Mouse (Mus musculus): ENCODE results near the gene Micu1. TPM values are rescaled to one million over a fixed set of nuclear protein-coding genes. Genes with fewer than 3 reads are reported as not detected.

The Micu1 gene
- total RNA-seq, 1 experiment: 23.6 TPM

DNA sequence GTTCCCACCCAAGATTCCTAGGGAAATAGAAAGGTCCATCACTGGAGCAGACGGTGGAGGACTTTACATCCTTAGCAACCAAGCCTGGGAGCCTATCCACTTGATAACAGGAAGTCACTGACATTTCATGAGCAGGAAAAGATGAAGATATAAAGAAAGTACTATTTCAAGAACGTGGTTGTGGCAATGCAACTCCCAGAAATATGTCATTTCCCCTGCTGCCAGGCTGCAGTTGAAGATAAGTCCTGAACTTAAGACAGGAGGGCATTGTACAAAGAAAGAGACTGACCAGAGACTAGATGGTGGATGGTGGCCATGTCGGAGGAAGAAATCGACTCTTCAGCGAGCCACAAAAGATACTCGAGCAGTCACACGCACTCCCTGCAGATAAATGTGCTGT is 129.7 kb downstream of the Micu1 start:
- H3K4me3 ChIP-seq (ENCODE audit: insufficient read depth in 1 of 2, low read depth in 1 of 2, low read length in 2 of 2, poor library complexity in 1 of 2, severe bottlenecking in 1 of 2): no peak overlapping the region
- no peak overlapping the region for H3K9ac ChIP-seq (ENCODE audit: insufficient read depth, low read depth, low read length, poor library complexity, severe bottlenecking)
- no peaks in the 10 kb centered on the region for H3K9me3 ChIP-seq (ENCODE audit: control insufficient read depth, insufficient read depth, low read depth, low read length)
- in situ Hi-C loops (cut with MboI; ENCODE audit: low sequenced_read_pairs in 2 of 2, unreplicated experiment in 2 of 2): no loop called here
- no peak overlapping the region for H3K27ac ChIP-seq (ENCODE audit: insufficient read depth, low read depth, low read length, poor library complexity, severe bottlenecking)
- TF ChIP-seq ZNF384 (IDR thresholded peaks at IDR 0.05; ENCODE audit: low read depth, low read length) (no peak), MAFK (IDR thresholded peaks at IDR 0.05; ENCODE audit: insufficient read depth, low read depth, low read length) (no peak), ZC3H11A (IDR thresholded peaks at IDR 0.05; ENCODE audit: borderline replicate concordance, low read depth, low read length) (no peak), CHD2 (IDR thresholded peaks at IDR 0.05; ENCODE audit: low read depth, low read length) (no peak), HCFC1 (IDR thresholded peaks at IDR 0.05; ENCODE audit: borderline replicate concordance, insufficient read depth, low read length) (no peak)
- DNase-seq (ENCODE audit: low read depth, low spot score): no peak
- H3K36me3 ChIP-seq (ENCODE audit: control insufficient read depth, insufficient read depth, low read length, poor library complexity, severe bottlenecking): peaks cover 5% of the 10 kb centered on the region; the same call in 1 of the 2 replicates
- H3K4me1 ChIP-seq (ENCODE audit: control insufficient read depth in 2 of 2, insufficient read depth in 2 of 2, low read length in 2 of 2, poor library complexity in 1 of 2): no peaks in the 10 kb centered on the region

DNA sequence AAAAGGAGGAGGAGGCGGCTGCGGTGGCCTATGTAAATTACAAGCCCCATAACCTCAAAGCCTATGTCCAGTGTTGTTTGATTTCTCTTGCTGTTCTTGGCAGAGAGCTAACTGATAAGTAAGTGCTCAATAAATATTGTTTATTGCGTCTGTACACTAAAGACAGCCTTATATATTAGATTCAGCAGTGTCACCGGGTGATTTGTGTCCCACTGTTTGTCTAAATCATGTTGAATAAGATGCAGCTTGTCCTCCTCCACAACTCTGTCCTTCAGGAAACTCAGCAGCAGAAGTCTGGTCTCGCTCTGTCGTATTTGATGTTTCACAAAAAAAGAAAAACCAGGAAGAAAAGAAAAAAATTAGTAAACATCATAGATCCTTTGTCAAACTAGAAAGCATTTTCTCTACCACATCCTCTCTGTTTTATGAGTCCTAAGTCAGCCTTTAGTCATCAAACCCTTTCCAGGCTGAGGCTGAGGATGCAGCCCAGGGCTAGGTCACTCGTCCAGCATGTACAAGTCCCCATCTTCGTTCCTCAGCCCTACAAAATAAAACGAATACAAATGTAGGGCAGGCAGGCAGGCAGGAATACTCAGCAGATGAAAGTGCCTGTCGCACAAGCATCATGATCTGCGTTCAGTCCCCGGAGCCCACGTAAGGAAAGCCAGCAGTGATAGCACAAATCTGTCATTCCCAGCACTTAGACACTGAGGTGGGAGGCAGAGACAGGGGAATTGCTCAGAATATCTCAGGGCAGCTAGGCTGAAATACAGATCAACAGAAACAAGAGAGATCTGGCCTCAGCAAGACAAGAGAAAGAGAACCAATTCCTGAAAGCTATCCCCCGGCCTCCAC is 133.3 kb downstream of the Micu1 start:
- no peak for DNase-seq (ENCODE audit: low read depth, low spot score)
- no peaks in the 10 kb centered on the region for H3K4me1 ChIP-seq (ENCODE audit: control insufficient read depth in 2 of 2, insufficient read depth in 2 of 2, low read length in 2 of 2, poor library complexity in 1 of 2)
- in situ Hi-C loops (cut with MboI; ENCODE audit: low sequenced_read_pairs in 2 of 2, unreplicated experiment in 2 of 2): no loop called here
- no peak overlapping the region for H3K4me3 ChIP-seq (ENCODE audit: insufficient read depth in 1 of 2, low read depth in 1 of 2, low read length in 2 of 2, poor library complexity in 1 of 2, severe bottlenecking in 1 of 2)
- H3K36me3 ChIP-seq (ENCODE audit: control insufficient read depth, insufficient read depth, low read length, poor library complexity, severe bottlenecking): no peaks in the 10 kb centered on the region
- H3K9ac ChIP-seq (ENCODE audit: insufficient read depth, low read depth, low read length, poor library complexity, severe bottlenecking): no peak overlapping the region
- TF ChIP-seq CHD2 (IDR thresholded peaks at IDR 0.05; ENCODE audit: low read depth, low read length) (no peak), HCFC1 (IDR thresholded peaks at IDR 0.05; ENCODE audit: borderline replicate concordance, insufficient read depth, low read length) (no peak), ZNF384 (IDR thresholded peaks at IDR 0.05; ENCODE audit: low read depth, low read length) (no peak), ZC3H11A (IDR thresholded peaks at IDR 0.05; ENCODE audit: borderline replicate concordance, low read depth, low read length) (no peak), MAFK (IDR thresholded peaks at IDR 0.05; ENCODE audit: insufficient read depth, low read depth, low read length) (no peak)
- no peak overlapping the region for H3K27ac ChIP-seq (ENCODE audit: insufficient read depth, low read depth, low read length, poor library complexity, severe bottlenecking)
- H3K9me3 ChIP-seq (ENCODE audit: control insufficient read depth, insufficient read depth, low read depth, low read length): no peaks in the 10 kb centered on the region

- TF ChIP-seq ZC3H11A (IDR thresholded peaks at IDR 0.05; ENCODE audit: borderline replicate concordance, low read depth, low read length) (no peak), ZNF384 (IDR thresholded peaks at IDR 0.05; ENCODE audit: low read depth, low read length) (no peak), HCFC1 (IDR thresholded peaks at IDR 0.05; ENCODE audit: borderline replicate concordance, insufficient read depth, low read length) (no peak), CHD2 (IDR thresholded peaks at IDR 0.05; ENCODE audit: low read depth, low read length) (no peak), MAFK (IDR thresholded peaks at IDR 0.05; ENCODE audit: insufficient read depth, low read depth, low read length) (no peak)
- H3K4me1 ChIP-seq (ENCODE audit: control insufficient read depth in 2 of 2, insufficient read depth in 2 of 2, low read length in 2 of 2, poor library complexity in 1 of 2): no peaks in the 10 kb centered on the region
- H3K4me3 ChIP-seq (ENCODE audit: insufficient read depth in 1 of 2, low read depth in 1 of 2, low read length in 2 of 2, poor library complexity in 1 of 2, severe bottlenecking in 1 of 2): no peak overlapping the region
- in situ Hi-C loops (cut with MboI; ENCODE audit: low sequenced_read_pairs in 2 of 2, unreplicated experiment in 2 of 2): no loop called here
- H3K9me3 ChIP-seq (ENCODE audit: control insufficient read depth, insufficient read depth, low read depth, low read length): no peaks in the 10 kb centered on the region
- DNase-seq (ENCODE audit: low read depth, low spot score): no peak
- no peak overlapping the region for H3K9ac ChIP-seq (ENCODE audit: insufficient read depth, low read depth, low read length, poor library complexity, severe bottlenecking)
- H3K36me3 ChIP-seq (ENCODE audit: control insufficient read depth, insufficient read depth, low read length, poor library complexity, severe bottlenecking): no peaks in the 10 kb centered on the region
- no peak overlapping the region for H3K27ac ChIP-seq (ENCODE audit: insufficient read depth, low read depth, low read length, poor library complexity, severe bottlenecking)
Observed at GRCm38 (mm10) chr10:59837490-59837889, 135.2 kb downstream of the Micu1 start.

GRCm38 (mm10) chr10:59841434-59841833 is 139.2 kb downstream of the Micu1 start:
- no peaks in the 10 kb centered on the region for H3K9me3 ChIP-seq (ENCODE audit: control insufficient read depth, insufficient read depth, low read depth, low read length)
- H3K27ac ChIP-seq (ENCODE audit: insufficient read depth, low read depth, low read length, poor library complexity, severe bottlenecking): no peak overlapping the region; the same call in 1 of the 2 replicates
- TF ChIP-seq MAFK (IDR thresholded peaks at IDR 0.05; ENCODE audit: insufficient read depth, low read depth, low read length) (no peak), CHD2 (IDR thresholded peaks at IDR 0.05; ENCODE audit: low read depth, low read length) (no peak), ZC3H11A (IDR thresholded peaks at IDR 0.05; ENCODE audit: borderline replicate concordance, low read depth, low read length) (no peak), HCFC1 (IDR thresholded peaks at IDR 0.05; ENCODE audit: borderline replicate concordance, insufficient read depth, low read length) (no peak), ZNF384 (IDR thresholded peaks at IDR 0.05; ENCODE audit: low read depth, low read length) (no peak)
- H3K9ac ChIP-seq (ENCODE audit: insufficient read depth, low read depth, low read length, poor library complexity, severe bottlenecking): no peak overlapping the region
- in situ Hi-C loops (cut with MboI; ENCODE audit: low sequenced_read_pairs in 2 of 2, unreplicated experiment in 2 of 2): no loop called here
- peaks cover 0 to 15% of the 10 kb centered on the region in 2 experiments; a peak in 3 of 4 replicates for H3K4me1 ChIP-seq (ENCODE audit: control insufficient read depth in 2 of 2, insufficient read depth in 2 of 2, low read length in 2 of 2, poor library complexity in 1 of 2)
- no peaks in the 10 kb centered on the region for H3K36me3 ChIP-seq (ENCODE audit: control insufficient read depth, insufficient read depth, low read length, poor library complexity, severe bottlenecking)
- no peak for DNase-seq (ENCODE audit: low read depth, low spot score)
- H3K4me3 ChIP-seq (ENCODE audit: insufficient read depth in 1 of 2, low read depth in 1 of 2, low read length in 2 of 2, poor library complexity in 1 of 2, severe bottlenecking in 1 of 2): no peak overlapping the region
